Mouse (Mus musculus) urinary bladder, postnatal 14 days (tissue): Measurements from ENCODE around the gene Lipt2.

Experiments used
- DNase-seq: peaks from one replicate; pipeline ENCODE4 v3.0.0; 2021; ENCODE audit warnings: low spot score

Lipt2 gene

DNA sequence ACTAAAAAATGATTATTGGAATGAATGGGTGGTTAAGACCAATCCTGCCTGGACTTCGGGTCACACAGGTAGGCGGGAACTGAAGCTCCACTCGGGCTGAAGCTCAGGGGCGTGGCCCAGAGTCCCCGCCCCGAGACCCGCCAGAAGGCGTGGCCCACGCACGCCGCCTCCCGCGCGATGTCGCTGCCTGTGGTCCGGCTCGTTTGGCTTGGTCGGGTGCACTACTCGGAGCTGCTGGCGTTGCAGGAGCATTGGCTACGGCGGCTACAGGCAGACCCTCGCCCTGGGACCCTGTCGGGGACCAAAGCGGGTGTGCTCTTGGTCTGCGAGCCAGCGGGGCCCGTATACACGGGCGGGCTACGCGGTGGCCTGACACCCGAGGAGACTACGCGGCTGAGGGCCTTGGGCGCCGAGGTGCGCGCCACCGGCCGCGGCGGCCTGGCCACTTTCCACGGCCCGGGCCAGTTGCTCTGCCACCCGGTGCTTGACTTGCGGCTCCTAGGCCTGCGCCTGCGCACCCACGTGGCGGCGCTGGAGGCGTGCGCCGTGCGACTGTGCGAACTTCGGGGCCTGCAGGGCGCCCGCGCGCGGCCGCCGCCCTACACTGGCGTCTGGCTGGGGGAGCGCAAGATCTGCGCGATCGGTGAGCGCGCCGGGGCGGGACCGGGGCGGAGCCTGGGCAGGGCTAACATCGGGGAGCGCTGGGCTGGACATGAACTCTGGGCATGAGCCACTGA, at the start of gene Lipt2:
TSS of gene Lipt2 (plus strand) at position 173 of the 737 bp plus-strand sequence.
- peak; percentile 93 for DNase-seq

DNA sequence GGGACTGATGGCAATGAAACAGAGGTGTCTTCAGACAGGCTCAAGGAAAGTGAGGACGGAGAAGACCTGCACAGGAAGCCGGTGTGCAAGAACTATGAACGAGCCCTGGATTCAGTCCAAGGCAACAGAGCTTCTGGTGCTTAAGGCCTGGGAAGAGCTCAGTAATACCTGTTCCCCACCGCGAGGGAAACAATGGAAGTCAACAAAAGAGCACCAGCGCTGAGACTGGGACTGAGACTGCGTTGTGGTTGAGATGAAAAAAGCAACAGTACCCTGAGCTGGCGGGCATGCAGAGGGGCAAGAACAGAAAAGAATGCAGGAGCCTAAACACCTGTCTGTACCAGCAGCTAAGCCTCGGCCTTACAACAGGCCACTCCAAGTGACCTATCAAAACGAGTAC, 47.6 kb upstream of the Lipt2 start:
- DNase-seq = no peak

DNA sequence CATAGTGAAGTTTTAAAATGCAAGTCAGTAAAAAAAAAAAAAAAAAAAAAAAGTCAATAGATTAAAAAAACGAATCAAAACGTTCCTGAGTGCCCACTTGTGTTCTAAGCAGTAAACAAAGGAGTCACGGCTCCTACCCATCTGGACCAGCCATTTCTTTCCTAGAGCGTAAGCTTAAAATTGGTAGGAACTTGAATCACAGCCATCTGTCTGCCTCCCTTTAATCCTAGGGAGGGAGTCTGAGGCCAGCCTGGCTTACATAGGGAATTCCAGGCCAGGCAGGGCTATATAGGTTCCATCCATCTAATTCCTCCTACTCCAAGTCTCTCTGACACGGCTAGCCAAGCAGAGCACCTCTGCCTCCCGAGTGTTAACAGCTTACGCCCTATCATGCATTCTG, 45.3 kb upstream of the Lipt2 start:
- DNase-seq = no peak

DNA sequence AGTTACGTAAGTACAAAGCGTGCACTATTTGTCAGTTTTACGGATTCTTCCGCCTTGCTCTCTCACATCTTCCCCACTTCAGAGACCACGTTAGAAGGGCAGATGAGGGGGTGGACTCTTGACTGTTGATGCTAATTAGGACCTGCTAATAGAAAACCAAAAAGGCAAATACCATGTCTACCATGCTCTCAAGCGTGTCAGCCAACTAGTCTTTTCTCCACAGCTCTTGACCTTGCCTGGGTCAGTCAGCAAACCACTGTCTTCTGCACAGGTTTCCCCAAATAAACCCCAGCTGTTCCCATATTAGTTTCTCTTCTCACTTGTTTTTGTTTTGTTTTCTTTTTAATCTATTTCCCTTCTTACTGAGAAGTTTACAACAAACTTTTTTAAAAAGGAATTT, 44.8 kb upstream of the Lipt2 start:
- DNase-seq = no peak

DNA sequence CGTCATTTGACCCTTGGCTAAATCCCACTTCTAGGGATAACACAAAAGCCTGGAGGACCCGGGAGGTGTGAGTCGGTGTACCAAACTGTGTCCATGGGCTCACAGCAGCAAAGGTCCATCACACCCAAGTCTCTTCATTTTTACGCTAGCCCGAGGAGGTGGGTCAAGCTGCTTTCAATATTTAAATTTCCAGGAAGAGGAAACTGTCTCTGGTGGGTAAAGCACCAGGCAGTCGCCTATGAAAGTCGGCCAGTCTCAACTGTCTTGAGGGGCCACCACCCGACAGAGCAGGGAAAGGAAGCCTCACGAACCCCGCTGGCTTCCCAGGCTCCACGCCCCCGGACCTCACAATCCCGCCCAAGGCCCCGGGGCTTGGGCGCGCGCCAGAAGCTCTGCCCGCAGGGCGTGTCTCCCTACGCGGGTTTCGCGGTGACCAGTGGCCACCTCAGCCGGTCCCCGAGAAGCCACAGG, 38.3 kb upstream of the Lipt2 start:
- peak; percentile 59 for DNase-seq

DNA sequence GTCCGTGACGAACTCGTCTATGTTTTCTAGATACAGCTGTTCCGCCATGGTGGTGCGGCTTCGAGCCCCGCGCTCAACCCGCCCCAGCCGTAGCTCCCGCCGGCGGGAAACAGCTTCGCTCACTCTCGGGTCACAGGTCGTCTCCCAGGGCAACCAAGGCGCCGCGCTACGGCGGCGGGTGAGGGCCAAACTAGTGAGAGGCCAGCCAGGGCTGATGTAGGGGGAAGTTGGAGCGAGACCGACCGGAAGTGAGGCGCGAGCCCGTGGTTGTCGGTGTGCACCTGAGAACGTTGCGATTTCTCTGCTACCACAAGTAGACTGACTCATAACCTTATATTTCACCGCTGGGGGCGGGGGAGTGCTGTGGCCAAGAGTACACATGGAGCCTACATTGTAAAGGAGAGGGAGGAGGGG, 37.7 kb upstream of the Lipt2 start, which contains the start of gene Pold3:
TSS of gene Pold3 (minus strand) at position 190 of the 414 bp plus-strand sequence.
- DNase-seq = peak; percentile 99

DNA sequence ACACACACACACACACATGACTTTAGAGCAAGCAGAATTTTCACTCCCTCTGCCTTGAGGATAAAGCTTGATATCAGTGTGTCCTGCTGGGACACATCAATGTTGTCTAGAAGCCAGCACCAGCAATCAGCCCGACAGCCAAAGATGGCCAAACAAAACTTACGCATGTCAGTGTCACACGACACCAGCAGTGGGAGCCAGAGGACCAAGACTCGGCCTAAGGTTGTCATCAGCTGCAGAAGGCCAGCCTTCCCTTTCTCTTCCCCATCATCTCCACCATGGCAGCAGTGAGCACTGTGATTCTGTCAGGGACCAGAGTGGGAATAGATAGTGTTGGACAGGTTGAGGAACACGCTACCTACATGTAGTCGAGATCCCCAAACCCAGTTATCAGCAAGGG, 35.6 kb upstream of the Lipt2 start:
- peak; percentile 36 for DNase-seq

DNA sequence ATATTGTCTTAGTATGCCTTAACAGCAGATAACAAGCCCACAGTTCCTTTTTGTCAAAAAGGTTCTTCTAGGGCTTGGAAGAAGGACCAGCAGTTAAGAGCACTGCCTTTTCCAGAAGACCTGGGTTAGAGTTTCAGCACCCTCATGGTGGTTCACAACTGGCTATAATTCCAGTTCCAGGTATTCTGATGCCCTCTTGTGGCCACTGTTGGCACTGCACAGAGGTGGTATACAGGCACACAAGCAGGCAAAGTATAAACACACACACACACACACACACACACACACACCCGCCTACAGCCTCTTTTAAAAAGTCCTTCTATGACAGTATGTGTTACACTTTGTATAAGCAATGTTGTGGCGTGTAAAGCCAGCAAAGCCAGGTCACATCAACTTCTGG, 34.9 kb upstream of the Lipt2 start:
- peak; percentile 36 for DNase-seq

DNA sequence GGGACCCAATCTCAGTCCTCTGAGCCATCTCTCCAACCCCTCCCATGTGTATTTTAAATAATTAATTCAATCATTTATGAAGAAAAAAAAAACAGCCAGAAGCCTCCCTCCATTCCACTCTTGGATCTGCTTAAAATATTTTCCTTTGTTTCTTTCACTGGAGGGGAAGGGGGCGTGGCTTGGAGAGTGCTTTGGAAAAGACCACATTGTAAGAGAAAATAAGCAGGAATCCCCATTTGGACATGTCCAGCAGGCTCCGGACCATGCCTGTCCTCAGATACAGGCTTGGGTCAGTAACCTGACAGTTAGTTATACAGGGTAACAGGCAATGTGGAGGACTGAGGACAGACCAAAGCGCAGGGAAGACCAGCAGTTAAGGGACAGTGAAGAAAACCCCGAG, 33.9 kb upstream of the Lipt2 start:
- no peak for DNase-seq

DNA sequence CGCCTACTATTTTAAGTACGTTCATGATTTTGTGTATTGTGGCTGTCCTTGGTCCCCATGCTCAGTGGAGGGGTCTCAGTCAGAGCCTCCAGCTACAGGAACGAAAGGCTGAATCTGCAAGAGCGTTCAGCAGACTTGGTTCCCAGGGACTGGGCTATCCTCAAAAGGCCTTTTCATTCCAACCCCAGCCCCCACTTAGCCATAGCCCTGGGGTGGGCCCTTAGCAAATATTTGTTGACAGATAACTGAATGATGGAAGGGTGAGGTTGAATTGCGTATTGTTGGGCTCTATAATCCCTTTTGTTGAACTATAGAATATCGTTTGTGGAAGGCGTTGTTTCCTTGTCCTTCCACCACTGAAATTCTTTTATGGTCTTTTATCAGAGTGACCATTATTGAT, 32.6 kb upstream of the Lipt2 start:
- no peak for DNase-seq

DNA sequence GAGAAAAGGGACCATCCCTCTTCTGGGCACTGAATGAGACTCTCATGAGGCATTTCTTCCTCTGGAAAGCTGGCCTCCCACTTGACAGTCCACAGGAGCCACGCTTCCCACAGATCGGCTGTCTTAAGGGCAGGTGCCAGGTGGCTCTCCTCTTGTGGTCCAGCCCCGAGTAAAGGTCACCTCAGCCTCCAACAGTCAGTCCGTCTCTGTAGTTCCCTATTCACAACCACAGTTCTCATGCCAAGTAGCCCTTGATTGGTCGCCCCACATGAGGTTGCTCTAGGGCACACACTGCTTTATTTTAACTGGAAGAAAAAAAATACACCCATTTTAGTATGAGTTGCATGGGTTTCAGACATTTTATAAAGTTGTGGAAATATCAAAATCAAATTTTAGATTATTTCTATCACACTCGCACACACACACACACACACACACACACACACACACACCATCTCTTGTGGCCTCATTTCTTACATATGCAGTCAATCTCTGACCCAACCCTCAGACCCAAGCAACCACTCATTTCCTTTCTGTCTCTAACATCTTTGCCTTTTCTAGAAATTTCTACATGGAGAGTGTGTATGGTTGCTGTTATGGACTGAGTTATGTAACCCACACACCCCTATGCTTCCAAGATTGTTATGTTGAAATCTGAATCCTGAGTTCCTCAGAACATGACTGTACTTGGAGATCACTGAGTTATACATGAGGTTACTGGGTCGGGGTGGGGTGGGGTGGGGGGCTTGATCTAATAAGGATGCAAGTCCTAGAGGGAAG, 30.6 kb upstream of the Lipt2 start:
- no peak for DNase-seq

DNA sequence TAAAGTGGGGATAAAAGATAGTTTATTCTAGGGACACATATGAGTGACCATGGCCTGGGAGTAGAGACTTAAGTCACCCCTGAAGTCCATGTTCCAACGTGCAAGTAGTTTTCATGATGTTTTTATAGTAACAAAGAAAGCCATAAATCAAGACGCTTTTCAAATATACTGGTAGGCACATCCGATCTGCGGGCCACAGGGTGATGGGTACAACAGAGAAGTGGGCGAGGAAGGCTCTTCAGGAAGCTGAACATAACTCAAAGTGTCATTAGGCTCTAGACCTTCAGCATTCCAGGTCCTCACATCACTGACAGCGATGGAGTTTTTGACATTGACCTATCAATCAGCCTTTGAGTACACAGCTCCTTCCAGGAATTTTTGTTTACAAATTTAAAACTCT, 28.5 kb upstream of the Lipt2 start:
- no peak for DNase-seq

DNA sequence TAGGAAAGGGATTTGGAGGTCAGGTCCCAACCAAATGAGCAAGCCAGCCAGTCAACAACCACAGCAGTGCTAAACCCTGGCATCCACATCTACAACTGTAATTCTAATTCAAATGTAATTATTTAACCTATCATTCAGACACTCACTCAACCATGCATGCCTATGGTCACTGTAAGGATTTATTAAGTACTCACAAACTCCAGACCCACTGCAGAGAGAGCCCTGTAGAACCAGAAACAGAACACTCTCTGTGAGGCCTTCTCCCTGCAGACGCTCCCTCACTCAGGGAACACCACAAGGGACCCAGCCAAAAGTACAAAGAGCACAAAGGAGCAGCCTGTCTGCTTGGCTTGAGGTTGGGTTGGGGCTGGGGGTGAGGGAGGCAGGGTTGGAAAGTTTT, 26.7 kb upstream of the Lipt2 start:
- no peak for DNase-seq

DNA sequence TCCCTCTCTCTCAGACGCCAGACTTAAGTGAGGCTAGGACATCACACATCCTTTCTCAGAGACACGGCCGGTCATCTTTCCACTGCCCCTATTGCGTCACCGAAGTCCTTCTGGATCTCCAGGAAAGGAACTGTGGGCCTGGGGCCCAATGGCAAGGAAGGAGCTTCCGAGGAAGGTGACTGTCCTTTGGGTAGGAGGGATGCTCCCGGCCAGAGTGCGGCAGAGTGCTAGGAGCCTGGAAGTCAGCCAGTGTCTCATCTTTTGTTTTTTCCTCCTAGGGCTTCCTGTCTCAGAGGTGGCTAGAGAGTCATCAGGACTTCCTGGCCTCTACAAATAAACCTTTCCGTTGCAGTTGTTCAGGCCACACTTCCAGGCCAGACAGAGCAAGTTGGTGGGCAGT, 22.0 kb upstream of the Lipt2 start:
- no peak for DNase-seq

DNA sequence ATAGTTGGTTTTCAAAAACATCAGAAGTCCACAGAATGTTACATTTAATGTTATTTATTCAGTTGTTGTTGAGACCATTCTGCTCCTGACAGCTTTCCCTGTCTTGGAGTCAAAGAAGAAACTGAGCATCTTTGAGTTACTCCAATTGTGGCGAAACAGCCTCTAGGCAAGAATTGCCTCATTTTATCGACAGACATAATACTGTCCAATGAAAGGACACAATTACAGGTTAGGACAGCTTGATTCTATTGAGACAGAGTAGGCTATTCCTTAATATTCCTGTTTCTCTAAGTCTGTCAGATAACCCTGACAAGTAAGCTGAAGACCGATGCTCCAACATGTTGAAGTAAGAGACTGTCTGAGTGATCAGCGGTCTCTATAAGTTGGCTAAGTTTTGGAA, 21.0 kb upstream of the Lipt2 start:
- DNase-seq = no peak

DNA sequence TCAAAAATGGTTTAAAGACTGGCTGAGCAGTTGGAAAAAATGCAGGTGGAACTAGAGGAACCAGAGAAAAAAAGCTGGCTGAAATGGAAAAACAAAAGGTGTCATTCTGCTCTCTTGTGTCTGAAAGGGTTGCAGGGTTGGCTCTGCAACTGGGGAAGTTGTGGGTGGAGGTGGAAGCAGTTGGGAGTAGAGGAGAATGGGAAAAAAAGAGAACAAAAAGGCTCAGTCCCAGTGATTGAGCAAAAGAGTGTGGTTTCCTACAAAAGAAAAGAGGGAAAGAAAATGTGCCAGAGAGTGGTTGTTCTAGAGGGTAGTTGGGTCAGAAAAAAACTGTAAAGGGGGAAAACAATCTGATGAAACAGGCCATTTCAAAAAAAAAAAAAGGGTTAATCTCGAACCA, 18.5 kb upstream of the Lipt2 start:
- no peak for DNase-seq

DNA sequence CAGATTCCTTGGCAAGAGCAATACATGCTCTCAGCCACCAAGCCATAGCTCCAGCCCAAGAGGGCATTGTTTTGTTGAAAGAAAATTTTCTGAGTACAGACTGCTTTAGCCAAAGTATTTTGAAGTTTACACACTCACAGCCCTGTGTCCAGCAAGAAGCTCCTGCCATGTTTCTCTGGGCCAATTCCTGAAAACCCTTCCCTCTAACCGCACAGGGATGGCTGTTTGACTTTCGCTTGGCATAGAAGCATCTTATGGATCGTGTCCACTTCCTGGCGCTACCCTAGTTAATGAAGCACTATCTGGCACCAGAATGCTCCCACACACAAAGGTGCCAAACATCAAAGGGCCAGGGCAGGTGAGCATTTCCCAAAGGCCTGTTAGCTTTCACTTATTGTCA, 10.5 kb upstream of the Lipt2 start:
- no peak for DNase-seq

DNA sequence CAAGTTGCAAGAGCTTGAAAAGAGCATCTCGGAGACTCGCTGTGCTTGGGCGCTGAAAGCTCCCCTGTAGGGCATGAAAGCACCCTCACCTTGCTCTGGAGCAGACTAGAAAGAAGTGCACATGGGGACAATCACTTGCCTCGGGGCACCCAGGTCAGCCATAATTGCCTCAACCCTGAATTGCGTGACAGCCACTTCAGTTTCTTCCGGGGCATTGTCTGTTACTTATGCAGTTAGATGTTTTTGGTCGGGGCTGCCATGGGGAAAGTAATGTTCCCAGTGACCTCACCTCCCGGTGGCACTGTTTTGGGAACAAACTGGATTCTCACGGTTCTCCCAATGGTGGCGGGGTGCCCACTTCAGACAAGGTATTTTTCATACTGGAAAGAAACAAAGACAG, 9.0 kb upstream of the Lipt2 start:
- no peak for DNase-seq

DNA sequence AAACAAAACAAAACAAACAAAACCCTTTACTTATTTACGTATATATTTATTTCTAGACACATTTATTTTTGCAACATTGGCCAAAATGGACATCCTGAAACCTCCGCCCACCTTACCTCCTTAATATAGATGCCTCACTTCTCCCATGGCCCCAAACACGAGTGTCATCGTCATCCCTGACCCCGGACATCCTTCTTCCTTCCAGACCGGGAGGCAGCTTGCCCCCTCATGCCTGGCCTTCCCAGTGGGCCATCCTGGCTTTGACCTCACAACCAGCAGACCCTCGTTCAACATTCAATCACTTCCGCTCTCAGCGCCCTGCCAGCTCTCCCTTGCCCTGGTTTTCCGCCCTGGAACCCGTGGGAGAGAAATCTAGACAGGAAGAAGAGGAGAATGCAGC, 8.5 kb upstream of the Lipt2 start:
- DNase-seq = no peak

DNA sequence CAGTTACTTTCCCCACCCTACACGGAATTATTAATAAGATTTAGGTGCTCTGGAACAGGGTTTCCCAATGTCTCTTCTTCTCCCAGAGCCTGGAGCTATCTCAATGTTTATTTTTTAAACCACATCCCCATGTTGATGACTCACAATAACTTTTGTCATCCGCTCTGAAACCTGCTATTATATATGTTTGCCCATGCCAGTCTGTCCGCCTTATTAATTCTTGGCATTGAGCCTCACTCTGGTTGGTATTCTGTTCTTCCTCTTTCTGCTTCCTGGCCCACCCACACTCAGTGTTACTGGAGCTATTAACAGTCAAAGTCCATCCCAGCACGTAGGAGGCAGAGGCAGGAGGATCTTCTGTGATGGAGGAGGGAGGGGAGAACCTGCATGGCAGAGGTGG, 1.4 kb upstream of the Lipt2 start:
- no peak for DNase-seq

DNA sequence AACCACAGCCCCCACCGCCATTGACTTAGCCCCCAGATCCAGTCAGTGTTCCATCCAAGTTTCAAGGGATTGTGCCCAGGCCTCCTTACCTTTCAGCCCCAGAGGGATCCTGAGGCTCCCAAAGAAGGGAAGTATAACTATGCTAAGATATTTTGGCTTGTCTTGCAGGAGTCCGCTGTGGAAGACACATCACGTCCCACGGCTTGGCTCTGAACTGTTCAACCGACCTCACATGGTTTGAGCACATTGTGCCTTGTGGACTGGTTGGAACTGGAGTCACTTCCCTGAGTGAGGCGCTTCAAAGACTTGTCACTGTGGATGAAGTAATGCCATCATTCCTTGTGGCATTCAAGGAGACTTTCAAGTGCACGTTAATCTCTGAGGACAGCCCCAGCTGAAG, 929 bp downstream of the Lipt2 start:
- DNase-seq = no peak

DNA sequence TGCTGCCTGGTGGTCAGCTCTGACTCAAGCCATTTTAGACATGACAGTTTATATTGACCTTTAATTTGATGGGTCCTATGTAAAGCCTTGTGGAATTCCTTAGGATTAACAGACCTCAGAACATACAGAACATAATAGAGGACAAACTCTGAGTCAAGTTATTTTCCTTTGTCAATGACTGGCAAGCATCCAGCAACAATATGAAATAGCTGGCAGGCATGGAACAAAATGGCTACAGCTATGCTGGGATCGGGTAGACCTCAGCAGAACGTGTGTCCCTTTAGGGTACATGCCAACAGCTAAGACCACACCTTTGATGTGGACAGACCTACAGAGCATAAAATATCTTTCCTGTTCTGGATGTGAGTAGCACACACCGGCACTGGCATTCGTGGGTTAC, 4.4 kb downstream of the Lipt2 start:
- no peak for DNase-seq

DNA sequence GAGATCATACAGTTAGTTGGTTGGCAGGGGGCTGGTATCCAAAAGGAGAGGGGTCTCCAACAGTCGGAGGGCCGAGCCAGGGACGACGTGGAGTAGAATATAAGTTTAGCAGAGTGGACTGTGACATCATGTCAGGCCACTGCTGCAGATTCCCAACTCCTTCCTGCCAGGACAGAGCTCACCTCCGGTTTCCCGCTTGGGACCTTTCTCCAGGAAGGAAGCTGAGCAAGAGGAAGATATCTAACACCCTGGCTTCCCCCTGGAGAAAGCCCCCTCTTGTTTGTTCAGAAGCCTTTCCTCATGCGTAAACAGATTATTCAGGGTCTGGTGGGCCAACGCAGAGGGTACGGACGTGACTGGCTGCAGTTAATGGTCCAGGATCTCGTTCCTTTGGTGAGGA, 9.6 kb downstream of the Lipt2 start:
- no peak for DNase-seq

DNA sequence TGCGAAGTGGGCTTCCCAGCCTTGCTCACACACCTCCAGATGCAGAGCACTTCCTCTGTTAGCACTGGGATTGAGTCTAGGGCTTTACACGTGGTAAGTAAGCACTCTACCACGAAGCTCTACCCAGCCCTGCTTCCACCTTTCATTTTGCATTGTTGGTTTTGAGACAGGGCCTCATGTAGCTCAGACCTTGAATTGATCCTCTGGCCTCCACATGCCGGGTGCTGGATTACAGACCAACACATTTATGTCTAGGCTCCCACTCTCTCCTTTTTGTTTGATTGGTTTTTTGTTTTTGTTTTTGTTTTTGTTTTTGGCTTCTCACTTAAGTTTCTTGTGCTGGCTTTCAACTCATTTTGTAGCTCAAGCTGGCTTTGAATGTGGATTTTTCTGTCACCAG, 11.7 kb downstream of the Lipt2 start:
- no peak for DNase-seq
